Mouse (Mus musculus) hindbrain, postnatal 0 days (tissue): Measurements from ENCODE around the gene Ndrg4. TPM values are rescaled to one million over a fixed set of nuclear protein-coding genes. Genes with fewer than 3 reads are reported as not detected.

ENCODE experiments used
- ATAC-seq: fragments of 200-750 bp; cut with Nextera tagmentation; 2 replicates; pipeline ENCODE4 v1.8.0; 2017; ENCODE audit warnings: mild to moderate bottlenecking, moderate TSS enrichment, moderate library complexity
- DNase-seq: peaks from one replicate; pipeline ENCODE4 v3.0.0-alpha.2; 2015; ENCODE audit warnings: low spot score
- H3K27ac ChIP-seq: fragments of 300-500 bp; sonication (generic); 2 replicates; pipeline ENCODE4 v1.5.1; 2014; ENCODE audit warnings: mild to moderate bottlenecking
- H3K27me3 ChIP-seq: fragments of 300-500 bp; sonication (generic); 2 replicates; pipeline ENCODE4 v1.6.1; 2014; ENCODE audit warnings: low read length, mixed read lengths; ENCODE audit not compliant: insufficient read depth
- H3K36me3 ChIP-seq: fragments of 300-500 bp; sonication (generic); 2 replicates; pipeline ENCODE4 v1.6.1; 2014; ENCODE audit warnings: low read length, mixed read lengths; ENCODE audit not compliant: insufficient read depth
- H3K4me1 ChIP-seq: fragments of 300-500 bp; sonication (generic); 2 replicates; pipeline ENCODE4 v1.6.1; 2014; ENCODE audit warnings: antibody characterized with exemption, low read length, mixed read lengths; ENCODE audit not compliant: insufficient read depth
- H3K4me2 ChIP-seq: fragments of 300-500 bp; sonication (generic); 2 replicates; pipeline ENCODE4 v1.6.1; 2014; ENCODE audit warnings: low read depth, mild to moderate bottlenecking, low read length, moderate library complexity, mixed read lengths
- H3K4me3 ChIP-seq: fragments of 300-500 bp; sonication (generic); 2 replicates; pipeline ENCODE4 v1.5.1; 2014; ENCODE audit warnings: low read length
- H3K9ac ChIP-seq: fragments of 300-500 bp; sonication (generic); replicated peaks from 2 replicates; pipeline ENCODE4 v1.6.1; 2014; ENCODE audit warnings: mild to moderate bottlenecking, low read length, moderate library complexity, mixed read lengths
- H3K9me3 ChIP-seq: fragments of 300-500 bp; sonication (generic); 2 replicates; pipeline ENCODE4 v1.6.1; 2016; ENCODE audit warnings: low read length, mixed read lengths
- CTCF ChIP-seq: IDR thresholded peaks from 2 replicates; pipeline ENCODE4 v1.5.1; 2016; ENCODE audit warnings: antibody characterized with exemption, control low read depth, low read depth
- WGBS: fragments of 180-500 bp; shearing (Covaris S2); extraction: QIAGEN DNeasy Blood & Tissue Kit; methylation state at CpG from one replicate; pipeline ENCODE4 v1.1.7; 2014; 5-methylcytosine and 5-hydroxymethylcytosine counted together
- polyA plus RNA-seq: library from polyadenylated mRNA; unstranded; fragments of >200 nt; fragmentation: Nextera tagmentation; extraction: Ambion mirVana; gene quantifications from 2 replicates; pipeline ENCODE4 v1.2.1, GENCODE M21; 2015
- total RNA-seq: library from RNA; depleted of rRNA; stranded (reverse); fragments of >200 nt; gene quantifications from 2 replicates; pipeline ENCODE4 v1.2.3, GENCODE M21; 2014

Gene Ndrg4
- total and polyA plus RNA-seq, 2 experiments from 2014 or later = 722 to 1,043 TPM

GRCm38 (mm10) chr8:95715676-95716531 lies 39.1 kb downstream of the Ndrg4 start, which contains the start of gene Setd6:
Gene Setd6 (plus strand): TSS chr8:95715881.
- ATAC-seq = peak; percentile 87
- Histone ChIP-seq H3K27me3 (no peaks in the 10 kb centered on the region), H3K9ac (peak within 1 kb of the TSS; percentile 76), H3K36me3 (peaks cover 25% of the 10 kb centered on the region), H3K27ac (peak within 1 kb of the TSS; percentile 78), H3K4me2 (peak within 1 kb of the TSS; percentile 90), H3K4me3 (peak within 1 kb of the TSS; percentile 82), H3K4me1 (no peaks in the 10 kb centered on the region), H3K9me3 (no peaks in the 10 kb centered on the region)
- under 1% methylated on average over 66 of the region's 79 CpGs for WGBS
- TF ChIP-seq CTCF = no peak
- peak; percentile 93 for DNase-seq

- H3K4me2 ChIP-seq = peak overlapping the region; percentile 90
- no peak for ATAC-seq
- DNase-seq = no peak
Measured at GRCm38 (mm10) chr8:95716546-95717335, 40.0 kb downstream of the Ndrg4 start.

GRCm38 (mm10) chr8:95727625-95728024 lies 50.8 kb downstream of the Ndrg4 start:
- H3K36me3 ChIP-seq = peaks cover 64% of the 10 kb centered on the region
- no peaks in the 10 kb centered on the region for H3K9me3 ChIP-seq
- ATAC-seq (no peak), DNase-seq (no peak)
- H3K27me3 ChIP-seq = no peaks in the 10 kb centered on the region
- TF ChIP-seq CTCF = no peak
- no peak overlapping the region for H3K27ac ChIP-seq
- no peaks in the 10 kb centered on the region for H3K4me1 ChIP-seq
- H3K4me2 ChIP-seq = no peak overlapping the region
- 90% methylated on average over 4 of the region's 4 CpGs for WGBS
- H3K9ac ChIP-seq = no peak overlapping the region
- no peak overlapping the region for H3K4me3 ChIP-seq

More at GRCm38 (mm10) chr8:95716546-95717335, 40.0 kb downstream of the Ndrg4 start:
- H3K4me3 ChIP-seq = peak overlapping the region; percentile 82
- H3K36me3 ChIP-seq = peaks cover 30% of the 10 kb centered on the region
- 20% methylated on average over 21 of the region's 21 CpGs for WGBS
- no peaks in the 10 kb centered on the region for H3K4me1 ChIP-seq
- H3K27ac ChIP-seq = peak overlapping the region; percentile 78; the same call in 1 of the 2 replicates
- peak overlapping the region; percentile 76 for H3K9ac ChIP-seq
- H3K9me3 ChIP-seq = no peaks in the 10 kb centered on the region
- no peaks in the 10 kb centered on the region for H3K27me3 ChIP-seq
- TF ChIP-seq CTCF = no peak

DNA sequence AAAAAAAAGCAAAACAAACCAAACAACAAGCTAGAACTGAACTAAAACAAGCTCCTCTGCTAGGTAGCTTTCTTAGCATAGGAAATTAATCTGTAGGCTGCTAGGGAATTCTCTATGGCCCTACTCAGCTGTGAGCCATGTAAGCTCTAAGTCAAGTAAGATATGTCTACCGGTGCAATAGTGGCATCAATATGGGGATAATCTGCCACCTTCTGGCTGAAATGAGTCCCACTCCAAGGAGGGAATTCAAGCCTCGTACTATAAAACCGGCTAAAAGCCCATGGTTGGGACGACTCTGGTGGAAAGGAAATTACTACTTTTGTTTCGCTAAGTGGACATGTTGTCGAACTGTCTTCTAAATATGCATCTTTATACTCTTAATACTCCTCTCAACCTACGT lies 61.8 kb downstream of the Ndrg4 start:
- ATAC-seq (no peak), DNase-seq (peak; percentile 65)
- Histone ChIP-seq H3K4me1 (no peaks in the 10 kb centered on the region), H3K4me2 (no peak overlapping the region), H3K27me3 (no peaks in the 10 kb centered on the region), H3K9ac (no peak overlapping the region), H3K36me3 (peaks cover 72% of the 10 kb centered on the region), H3K9me3 (no peaks in the 10 kb centered on the region), H3K27ac (no peak overlapping the region), H3K4me3 (no peak overlapping the region)
- WGBS = 70% methylated on average over 7 of the region's 7 CpGs
- TF ChIP-seq CTCF = peak; percentile 57

DNA sequence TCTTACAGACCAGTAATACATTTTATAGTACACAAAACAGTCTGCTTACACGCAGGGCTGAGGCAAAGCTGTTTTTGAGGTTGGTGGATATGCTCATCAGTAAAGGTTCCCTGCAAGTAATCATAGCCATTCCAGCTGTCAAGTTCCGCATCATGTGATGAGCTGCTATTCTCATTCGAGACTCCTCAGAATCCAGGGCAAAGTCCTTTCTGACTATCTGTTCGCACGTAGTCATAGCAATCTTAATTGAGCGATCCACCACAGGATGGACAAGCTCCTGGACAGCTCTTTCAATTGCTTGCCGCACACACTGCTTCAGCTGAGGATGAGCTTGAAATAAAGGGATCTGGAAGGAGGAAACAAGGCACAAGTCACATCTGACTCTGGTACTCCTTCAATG lies 65.0 kb downstream of the Ndrg4 start:
- H3K4me1 ChIP-seq = no peaks in the 10 kb centered on the region
- H3K27me3 ChIP-seq = no peaks in the 10 kb centered on the region
- WGBS = 89% methylated on average over 7 of the region's 7 CpGs
- no peak overlapping the region for H3K4me3 ChIP-seq
- H3K27ac ChIP-seq = no peak overlapping the region
- TF ChIP-seq CTCF = no peak
- H3K4me2 ChIP-seq = no peak overlapping the region
- no peaks in the 10 kb centered on the region for H3K9me3 ChIP-seq
- H3K9ac ChIP-seq = no peak overlapping the region
- DNase-seq (no peak), ATAC-seq (no peak)
- H3K36me3 ChIP-seq = peaks cover 79% of the 10 kb centered on the region

DNA sequence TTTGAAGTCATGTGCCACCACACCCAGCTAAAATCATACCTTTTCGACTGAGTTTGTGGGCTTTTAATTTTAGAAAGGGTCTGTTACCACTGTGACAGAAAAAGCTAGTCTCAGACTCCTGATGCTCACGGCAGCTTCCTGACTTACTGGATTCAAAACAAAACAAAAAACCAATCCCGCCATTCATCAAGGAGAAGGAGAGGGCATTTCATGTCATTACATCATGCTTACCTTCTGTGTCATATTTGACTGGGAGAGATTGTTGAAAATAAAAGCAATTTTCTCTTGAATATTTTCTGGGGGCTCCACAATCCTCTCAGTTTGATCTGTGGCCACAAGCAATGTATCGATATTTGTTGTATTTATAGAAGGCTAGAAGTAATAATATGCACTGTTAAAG lies 71.2 kb downstream of the Ndrg4 start:
- H3K27ac ChIP-seq = no peak overlapping the region
- no peaks in the 10 kb centered on the region for H3K27me3 ChIP-seq
- DNase-seq (no peak), ATAC-seq (no peak)
- no peaks in the 10 kb centered on the region for H3K9me3 ChIP-seq
- 97% methylated on average over 4 of the region's 4 CpGs for WGBS
- no peak overlapping the region for H3K4me3 ChIP-seq
- TF ChIP-seq CTCF = no peak
- H3K36me3 ChIP-seq = peaks cover 60% of the 10 kb centered on the region
- H3K9ac ChIP-seq = no peak overlapping the region
- no peak overlapping the region for H3K4me2 ChIP-seq
- H3K4me1 ChIP-seq = no peaks in the 10 kb centered on the region
